Mouse (Mus musculus): ENCODE results near the gene Aldh3a2.

Gene Aldh3a2

GRCm38 (mm10) chr11:61271612-61272011 lies 4.3 kb upstream of the Aldh3a2 start:
- no peak for DNase-seq (ENCODE audit: low spot score)

- no peak for DNase-seq (ENCODE audit: low spot score)
These were observed 3.1 kb upstream of the Aldh3a2 start for GRCm38 (mm10) chr11:61270406-61270805.

- DNase-seq (ENCODE audit: low spot score): no peak
These were observed 1.5 kb upstream of the Aldh3a2 start for GRCm38 (mm10) chr11:61268626-61269349.

GRCm38 (mm10) chr11:61263841-61264240 lies 3.4 kb downstream of the Aldh3a2 start:
- no peak for DNase-seq (ENCODE audit: low spot score)

- no peak for DNase-seq (ENCODE audit: low spot score)
These were observed 4.7 kb downstream of the Aldh3a2 start for GRCm38 (mm10) chr11:61262516-61262915.

- no peak for DNase-seq (ENCODE audit: low spot score)
These were observed 8.2 kb downstream of the Aldh3a2 start for GRCm38 (mm10) chr11:61259106-61259505.

- no peak for DNase-seq (ENCODE audit: low spot score)
These were observed 14.5 kb downstream of the Aldh3a2 start for GRCm38 (mm10) chr11:61252807-61253206.

GRCm38 (mm10) chr11:61251741-61252140 lies 15.5 kb downstream of the Aldh3a2 start:
- no peak for DNase-seq (ENCODE audit: low spot score)

- no peak for DNase-seq (ENCODE audit: low spot score)
These were observed 22.9 kb downstream of the Aldh3a2 start for GRCm38 (mm10) chr11:61244406-61244805.

GRCm38 (mm10) chr11:61236015-61236414 lies 31.2 kb downstream of the Aldh3a2 start:
- no peak for DNase-seq (ENCODE audit: low spot score)

- no peak for DNase-seq (ENCODE audit: low spot score)
These were observed 33.1 kb downstream of the Aldh3a2 start for GRCm38 (mm10) chr11:61234174-61234573.

- DNase-seq (ENCODE audit: low spot score): no peak
These were observed 35.9 kb downstream of the Aldh3a2 start for GRCm38 (mm10) chr11:61231329-61231728.

- no peak for DNase-seq (ENCODE audit: low spot score)
These were observed 38.9 kb downstream of the Aldh3a2 start for GRCm38 (mm10) chr11:61228406-61228805.

GRCm38 (mm10) chr11:61227816-61228215 lies 39.4 kb downstream of the Aldh3a2 start:
- DNase-seq (ENCODE audit: low spot score): no peak

GRCm38 (mm10) chr11:61225941-61226412 lies 41.3 kb downstream of the Aldh3a2 start:
- no peak for DNase-seq (ENCODE audit: low spot score)

- DNase-seq (ENCODE audit: low spot score): no peak
These were observed 41.8 kb downstream of the Aldh3a2 start for GRCm38 (mm10) chr11:61225511-61225910.

- no peak for DNase-seq (ENCODE audit: low spot score)
These were observed 42.4 kb downstream of the Aldh3a2 start for GRCm38 (mm10) chr11:61224907-61225306.

GRCm38 (mm10) chr11:61224234-61224744 lies 43.0 kb downstream of the Aldh3a2 start:
- DNase-seq (ENCODE audit: low spot score): no peak

GRCm38 (mm10) chr11:61222971-61223745 lies 44.1 kb downstream of the Aldh3a2 start:
- no peak for DNase-seq (ENCODE audit: low spot score)

GRCm38 (mm10) chr11:61222007-61222406 lies 45.3 kb downstream of the Aldh3a2 start:
- DNase-seq (ENCODE audit: low spot score): no peak

- DNase-seq (ENCODE audit: low spot score): no peak
These were observed 46.9 kb downstream of the Aldh3a2 start for GRCm38 (mm10) chr11:61220156-61220881.

- DNase-seq (ENCODE audit: low spot score): no peak
These were observed 51.3 kb downstream of the Aldh3a2 start for GRCm38 (mm10) chr11:61215936-61216335.

Data from spleen, adult 12 weeks (tissue).